Mouse (Mus musculus) heart, postnatal 0 days (tissue): ENCODE measurements at regions not wholly inside any gene's neighbourhood (a gene's known extent, or its start where the extent isn't known, plus 50 kb on each side); places are given as distances from the start of the nearest gene placed in this dataset.
A peak's percentile ranks its signal among the peaks of the same experiment; 100 is the strongest.

Experiments used
- CTCF ChIP-seq: IDR thresholded peaks from 2 replicates; pipeline ENCODE4 v1.5.1; 2016; ENCODE audit warnings: antibody characterized with exemption, control low read depth, low read depth
- EP300 ChIP-seq: IDR thresholded peaks from 2 replicates; pipeline ENCODE4 v1.6.1; 2016; ENCODE audit warnings: antibody characterized with exemption, low read depth

- TF ChIP-seq CTCF, result peak; percentile 44
- no peak for TF ChIP-seq EP300
Observed at GRCm38 (mm10) chr7:51270531-51271090, 240.2 kb upstream of the Ano5 start.
